Mouse (Mus musculus): ENCODE results near the gene Rps18. TPM values are rescaled to one million over a fixed set of nuclear protein-coding genes. Genes with fewer than 3 reads are reported as not detected.

Gene Rps18
- total and polyA plus RNA-seq, 2 experiments from 2014 or later: 845 to 1,548 TPM

GRCm38 (mm10) chr17:33902079-33902478 lies 53.7 kb downstream of the Rps18 start:
- Histone ChIP-seq H3K9me3 (replicated peaks; ENCODE audit: control insufficient read depth, low read length) (no peaks in the 10 kb centered on the region), H3K4me2 (ENCODE audit: low read depth, low read length) (no peak overlapping the region), H3K4me1 (ENCODE audit: control insufficient read depth, insufficient read depth) (no peaks in the 10 kb centered on the region), H3K4me3 (ENCODE audit: low read depth, low read length) (no peak overlapping the region), H3K36me3 (replicated peaks; ENCODE audit: control insufficient read depth, insufficient read depth, low read length) (no peaks in the 10 kb centered on the region), H3K27me3 (ENCODE audit: control insufficient read depth, insufficient read depth, low read length) (no peaks in the 10 kb centered on the region), H3K9ac (replicated peaks; ENCODE audit: low read depth, low read length) (no peak overlapping the region), H3K27ac (ENCODE audit: low read depth) (peak overlapping the region; percentile 22; the same call in 1 of the 2 replicates)
- WGBS: 40% methylated on average over 4 of the region's 4 CpGs
- TF ChIP-seq EP300 (IDR thresholded peaks at IDR 0.05; ENCODE audit: low read depth) (no peak), CTCF (IDR thresholded peaks at IDR 0.05; ENCODE audit: low read depth) (no peak)
- DNase-seq (ENCODE audit: low spot score) (no peak), ATAC-seq (ENCODE audit: insufficient read depth, low read depth) (no peak)

Other genes with a start within 250 kb of the Rps18 start
Only the 30 nearest of the 33 such genes appear.
- 58.6 and 87.8 TPM in 2 replicates for gene Rab11b, start 195.5 kb downstream of the Rps18 start, total RNA-seq (2014; rRNA removed; ENCODE audit: low replicate concordance)
- gene Rab11b, start 195.5 kb downstream of the Rps18 start, polyA plus RNA-seq (2015; fragmentation: Nextera tagmentation; extraction: Ambion mirVana): 382 and 425 TPM in 2 replicates
- gene Angptl4, start 174.2 kb downstream of the Rps18 start, total RNA-seq (2014; rRNA removed; ENCODE audit: low replicate concordance): 35.2 and 79.3 TPM in 2 replicates
- 59.2 and 124 TPM in 2 replicates for gene Angptl4, start 174.2 kb downstream of the Rps18 start, polyA plus RNA-seq (2015; fragmentation: Nextera tagmentation; extraction: Ambion mirVana)
- 33.3 and 68.7 TPM in 2 replicates for gene Kank3, start 145.5 kb downstream of the Rps18 start, total RNA-seq (2014; rRNA removed; ENCODE audit: low replicate concordance)
- gene Kank3, start 145.5 kb downstream of the Rps18 start, polyA plus RNA-seq (2015; fragmentation: Nextera tagmentation; extraction: Ambion mirVana): 46.1 and 50.8 TPM in 2 replicates
- gene Rps28, start 131.4 kb downstream of the Rps18 start, total RNA-seq (2014; rRNA removed; ENCODE audit: low replicate concordance): 127 and 305 TPM in 2 replicates
- 622 and 631 TPM in 2 replicates for gene Rps28, start 131.4 kb downstream of the Rps18 start, polyA plus RNA-seq (2015; fragmentation: Nextera tagmentation; extraction: Ambion mirVana)
- gene Ndufa7, start 131.4 kb downstream of the Rps18 start, total RNA-seq (2014; rRNA removed; ENCODE audit: low replicate concordance): 467 and 766 TPM in 2 replicates
- gene Ndufa7, start 131.4 kb downstream of the Rps18 start, polyA plus RNA-seq (2015; fragmentation: Nextera tagmentation; extraction: Ambion mirVana): 899 and 938 TPM in 2 replicates
- 17.3 and 24.0 TPM in 2 replicates for gene Cd320, start 112.9 kb downstream of the Rps18 start, total RNA-seq (2014; rRNA removed; ENCODE audit: low replicate concordance)
- 37.3 and 41.6 TPM in 2 replicates for gene Cd320, start 112.9 kb downstream of the Rps18 start, polyA plus RNA-seq (2015; fragmentation: Nextera tagmentation; extraction: Ambion mirVana)
- gene Gm7029, start 82.2 kb downstream of the Rps18 start, total RNA-seq (2014; rRNA removed; ENCODE audit: low replicate concordance): not detected in 2 replicates
- gene Gm7029, start 82.2 kb downstream of the Rps18 start, polyA plus RNA-seq (2015; fragmentation: Nextera tagmentation; extraction: Ambion mirVana): not detected in 2 replicates
- 17.0 and 30.1 TPM in 2 replicates for gene Kifc1, start 65.3 kb downstream of the Rps18 start, total RNA-seq (2014; rRNA removed; ENCODE audit: low replicate concordance)
- gene Kifc1, start 65.3 kb downstream of the Rps18 start, polyA plus RNA-seq (2015; fragmentation: Nextera tagmentation; extraction: Ambion mirVana): 2.0 and 2.1 TPM in 2 replicates
- not detected in 2 replicates for gene Platr17, start 50.9 kb downstream of the Rps18 start, total RNA-seq (2014; rRNA removed; ENCODE audit: low replicate concordance)
- gene Platr17, start 50.9 kb downstream of the Rps18 start, polyA plus RNA-seq (2015; fragmentation: Nextera tagmentation; extraction: Ambion mirVana): not detected in 2 replicates
- 15.2 and 19.3 TPM in 2 replicates for gene Daxx, start 46.6 kb downstream of the Rps18 start, total RNA-seq (2014; rRNA removed; ENCODE audit: low replicate concordance)
- gene Daxx, start 46.6 kb downstream of the Rps18 start, polyA plus RNA-seq (2015; fragmentation: Nextera tagmentation; extraction: Ambion mirVana): 18.0 and 20.0 TPM in 2 replicates
- 50.9 and 84.1 TPM in 2 replicates for gene Tapbp, start 40.1 kb downstream of the Rps18 start, total RNA-seq (2014; rRNA removed; ENCODE audit: low replicate concordance)
- 47.6 and 51.3 TPM in 2 replicates for gene Tapbp, start 40.1 kb downstream of the Rps18 start, polyA plus RNA-seq (2015; fragmentation: Nextera tagmentation; extraction: Ambion mirVana)
- 29.1 and 42.9 TPM in 2 replicates for gene Zbtb22, start 40.1 kb downstream of the Rps18 start, total RNA-seq (2014; rRNA removed; ENCODE audit: low replicate concordance)
- 10.1 and 12.0 TPM in 2 replicates for gene Zbtb22, start 40.1 kb downstream of the Rps18 start, polyA plus RNA-seq (2015; fragmentation: Nextera tagmentation; extraction: Ambion mirVana)
- 63.1 and 144 TPM in 2 replicates for gene Rgl2, start 26.5 kb downstream of the Rps18 start, total RNA-seq (2014; rRNA removed; ENCODE audit: low replicate concordance)
- 21.1 and 21.9 TPM in 2 replicates for gene Rgl2, start 26.5 kb downstream of the Rps18 start, polyA plus RNA-seq (2015; fragmentation: Nextera tagmentation; extraction: Ambion mirVana)
- 28.6 and 77.4 TPM in 2 replicates for gene Pfdn6, start 15.7 kb downstream of the Rps18 start, total RNA-seq (2014; rRNA removed; ENCODE audit: low replicate concordance)
- gene Pfdn6, start 15.7 kb downstream of the Rps18 start, polyA plus RNA-seq (2015; fragmentation: Nextera tagmentation; extraction: Ambion mirVana): 123 and 128 TPM in 2 replicates
- 6.7 and 10.9 TPM in 2 replicates for gene Wdr46, start 15.3 kb downstream of the Rps18 start, total RNA-seq (2014; rRNA removed; ENCODE audit: low replicate concordance)
- 8.9 and 11.1 TPM in 2 replicates for gene Wdr46, start 15.3 kb downstream of the Rps18 start, polyA plus RNA-seq (2015; fragmentation: Nextera tagmentation; extraction: Ambion mirVana)
- 0.53 and 0.70 TPM in 2 replicates for gene B3galt4, start 4.5 kb downstream of the Rps18 start, total RNA-seq (2014; rRNA removed; ENCODE audit: low replicate concordance)
- gene B3galt4, start 4.5 kb downstream of the Rps18 start, polyA plus RNA-seq (2015; fragmentation: Nextera tagmentation; extraction: Ambion mirVana): 5.5 and 6.1 TPM in 2 replicates
- 28.2 and 31.8 TPM in 2 replicates for gene Vps52, start 189 bp downstream of the Rps18 start, total RNA-seq (2014; rRNA removed; ENCODE audit: low replicate concordance)
- gene Vps52, start 189 bp downstream of the Rps18 start, polyA plus RNA-seq (2015; fragmentation: Nextera tagmentation; extraction: Ambion mirVana): 27.8 TPM in 2 replicates
- 61.0 and 84.5 TPM in 2 replicates for gene H2-K1, start 44.3 kb upstream of the Rps18 start, total RNA-seq (2014; rRNA removed; ENCODE audit: low replicate concordance)
- gene H2-K1, start 44.3 kb upstream of the Rps18 start, polyA plus RNA-seq (2015; fragmentation: Nextera tagmentation; extraction: Ambion mirVana): 42.9 and 48.4 TPM in 2 replicates
- gene Ring1, start 68.7 kb upstream of the Rps18 start, total RNA-seq (2014; rRNA removed; ENCODE audit: low replicate concordance): 22.5 and 48.5 TPM in 2 replicates
- 10.3 and 11.9 TPM in 2 replicates for gene Ring1, start 68.7 kb upstream of the Rps18 start, polyA plus RNA-seq (2015; fragmentation: Nextera tagmentation; extraction: Ambion mirVana)
- gene H2-Ke6, start 72.1 kb upstream of the Rps18 start, total RNA-seq (2014; rRNA removed; ENCODE audit: low replicate concordance): 80.6 and 101 TPM in 2 replicates
- 58.5 and 64.6 TPM in 2 replicates for gene H2-Ke6, start 72.1 kb upstream of the Rps18 start, polyA plus RNA-seq (2015; fragmentation: Nextera tagmentation; extraction: Ambion mirVana)
- gene Slc39a7, start 75.7 kb upstream of the Rps18 start, total RNA-seq (2014; rRNA removed; ENCODE audit: low replicate concordance): 88.7 and 97.2 TPM in 2 replicates
- gene Slc39a7, start 75.7 kb upstream of the Rps18 start, polyA plus RNA-seq (2015; fragmentation: Nextera tagmentation; extraction: Ambion mirVana): 79.7 and 85.4 TPM in 2 replicates
- 29.4 and 36.6 TPM in 2 replicates for gene Rxrb, start 75.8 kb upstream of the Rps18 start, total RNA-seq (2014; rRNA removed; ENCODE audit: low replicate concordance)
- 28.4 and 31.2 TPM in 2 replicates for gene Rxrb, start 75.8 kb upstream of the Rps18 start, polyA plus RNA-seq (2015; fragmentation: Nextera tagmentation; extraction: Ambion mirVana)
- 1.4 and 1.9 TPM in 2 replicates for gene Col11a2, start 83.4 kb upstream of the Rps18 start, total RNA-seq (2014; rRNA removed; ENCODE audit: low replicate concordance)
- gene Col11a2, start 83.4 kb upstream of the Rps18 start, polyA plus RNA-seq (2015; fragmentation: Nextera tagmentation; extraction: Ambion mirVana): 0.25 and 0.29 TPM in 2 replicates
- gene H2-Oa, start 136.3 kb upstream of the Rps18 start, total RNA-seq (2014; rRNA removed; ENCODE audit: low replicate concordance): not detected in 2 replicates
- gene H2-Oa, start 136.3 kb upstream of the Rps18 start, polyA plus RNA-seq (2015; fragmentation: Nextera tagmentation; extraction: Ambion mirVana): not detected in 2 replicates
- 2.6 and 7.2 TPM in 2 replicates for gene H2-DMa, start 163.5 kb upstream of the Rps18 start, total RNA-seq (2014; rRNA removed; ENCODE audit: low replicate concordance)
- gene H2-DMa, start 163.5 kb upstream of the Rps18 start, polyA plus RNA-seq (2015; fragmentation: Nextera tagmentation; extraction: Ambion mirVana): 4.2 and 4.6 TPM in 2 replicates
- 83.2 and 87.5 TPM in 2 replicates for gene Brd2, start 166.6 kb upstream of the Rps18 start, total RNA-seq (2014; rRNA removed; ENCODE audit: low replicate concordance)
- 33.4 and 38.4 TPM in 2 replicates for gene Brd2, start 166.6 kb upstream of the Rps18 start, polyA plus RNA-seq (2015; fragmentation: Nextera tagmentation; extraction: Ambion mirVana)
- gene H2-DMb2, start 187.3 kb upstream of the Rps18 start, total RNA-seq (2014; rRNA removed; ENCODE audit: low replicate concordance): 1.5 TPM in 1 of 2 replicates, not detected in the other
- 0.33 and 0.38 TPM in 2 replicates for gene H2-DMb2, start 187.3 kb upstream of the Rps18 start, polyA plus RNA-seq (2015; fragmentation: Nextera tagmentation; extraction: Ambion mirVana)
- 0.19 TPM in 1 of 2 replicates, not detected in the other for gene H2-DMb1, start 197.1 kb upstream of the Rps18 start, total RNA-seq (2014; rRNA removed; ENCODE audit: low replicate concordance)
- 0.65 and 0.90 TPM in 2 replicates for gene H2-DMb1, start 197.1 kb upstream of the Rps18 start, polyA plus RNA-seq (2015; fragmentation: Nextera tagmentation; extraction: Ambion mirVana)
- gene Tap1, start 231.6 kb upstream of the Rps18 start, total RNA-seq (2014; rRNA removed; ENCODE audit: low replicate concordance): 8.8 and 10.7 TPM in 2 replicates
- gene Tap1, start 231.6 kb upstream of the Rps18 start, polyA plus RNA-seq (2015; fragmentation: Nextera tagmentation; extraction: Ambion mirVana): 2.7 and 3.7 TPM in 2 replicates
- gene Psmb9, start 231.8 kb upstream of the Rps18 start, total RNA-seq (2014; rRNA removed; ENCODE audit: low replicate concordance): 2.9 and 6.3 TPM in 2 replicates
- gene Psmb9, start 231.8 kb upstream of the Rps18 start, polyA plus RNA-seq (2015; fragmentation: Nextera tagmentation; extraction: Ambion mirVana): 2.5 and 3.6 TPM in 2 replicates

All from heart, postnatal 0 days (tissue).